Mouse (Mus musculus) limb, embryonic 10.5 days (tissue): Measurements from ENCODE around the gene Med17. TPM values are rescaled to one million over a fixed set of nuclear protein-coding genes. Genes with fewer than 3 reads are reported as not detected.

Experiments used
- microRNA-seq: library from miRNA; unstranded; fragments of <30 nt; microRNA quantifications from one replicate; pipeline ENCODE4, GENCODE M21; 2017
- polyA plus RNA-seq: library from polyadenylated mRNA; unstranded; fragments of >200 nt; fragmentation: Nextera tagmentation; extraction: Ambion mirVana; gene quantifications from 2 replicates; pipeline ENCODE4 v1.2.1, GENCODE M21; 2016

Med17 gene
- polyA plus RNA-seq, 1 experiment from 2014 or later, result 40.5 TPM

Small RNA genes lying within 50 kb of the gene (microRNA-seq; reads per million reads assigned to microRNA genes)
- gene Gm49349 (not detected), gene mmu-mir-7650 (2.1 reads per million)

Other genes starting within 250 kb of the Med17 start
- 68.8 and 80.7 TPM in 2 replicates for gene Panx1, start 234.5 kb downstream of the Med17 start, polyA plus RNA-seq
- gene Hephl1, start 167.8 kb downstream of the Med17 start, polyA plus RNA-seq, result not detected in 2 replicates
- gene Vstm5, start 40.9 kb downstream of the Med17 start, polyA plus RNA-seq, result 1.1 and 1.2 TPM in 2 replicates
- gene Taf1d, start 26.3 kb upstream of the Med17 start, polyA plus RNA-seq, result 90.8 and 101 TPM in 2 replicates
- 4.9 and 7.1 TPM in 2 replicates for gene 4931406C07Rik, start 26.5 kb upstream of the Med17 start, polyA plus RNA-seq
- gene Cep295, start 77.9 kb upstream of the Med17 start, polyA plus RNA-seq, result 22.3 and 23.6 TPM in 2 replicates
- 2.4 and 2.7 TPM in 2 replicates for gene Smco4, start 213.5 kb upstream of the Med17 start, polyA plus RNA-seq